In the genomic region with DNA sequence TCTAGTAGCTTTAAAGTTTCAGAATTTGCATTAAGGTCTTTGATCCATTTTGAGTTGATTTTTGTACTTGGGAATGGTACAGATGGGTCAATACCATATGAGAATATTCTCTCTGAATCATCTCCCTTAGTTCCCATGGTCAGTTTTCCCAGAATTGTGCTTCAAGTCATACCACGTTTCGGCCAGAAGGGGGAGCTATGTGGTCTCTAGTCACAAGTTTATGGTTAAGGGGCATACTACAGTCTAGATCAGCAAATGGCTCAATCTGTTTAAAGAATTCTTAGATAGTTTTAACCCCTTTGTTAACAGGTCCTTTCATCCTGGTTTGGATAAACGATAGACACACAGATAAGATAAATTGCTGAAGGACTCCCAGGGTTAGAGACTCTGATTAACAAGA, we compare ENCODE assay signal across 8 mouse cellular contexts.
DNase-seq lines count a peak whose midpoint lies in the region; ATAC-seq lines count a peak whose summit lies in the region.

No protein-coding gene starts in this region.

- peak; percentile 27 for DNase-seq in CD4-positive, CD25-positive, alpha-beta regulatory T cell, adult 2 months (ENCODE audit: low read depth, low spot score)
- peak; percentile 28 to 49 for DNase-seq in layer of hippocampus, postnatal 10 days (ENCODE audit: low spot score in 2 of 2)
- no peak for DNase-seq in layer of hippocampus, postnatal 36 days
- DNase-seq in WW6 (ENCODE audit: low read depth, low spot score), result peak; percentile 34
- peak; percentile 23 for DNase-seq in induced T-regulatory cell, adult 2 months (ENCODE audit: low read depth)
- no peak for DNase-seq in spleen, postnatal 10 days (ENCODE audit: low spot score in 2 of 2)
- DNase-seq in left cerebral cortex, postnatal 25 days (ENCODE audit: low spot score in 2 of 2), result no peak

- ATAC-seq in CD4-positive, CD25-positive, alpha-beta regulatory T cell, adult 4 months, result no peak

- intact Hi-C loops in left cerebral cortex, postnatal 25 days (cut with DNase I), result no loop called here

Comparison
In these comparisons a context has a peak if more than half of its experiments do, and no peak if none do; other contexts are left out.
1. DNase-seq: peak in CD4-positive, CD25-positive, alpha-beta regulatory T cell, adult 2 months (single experiment), layer of hippocampus, postnatal 10 days (2 of 2), WW6 (single experiment) and induced T-regulatory cell, adult 2 months (single experiment); none in layer of hippocampus, postnatal 36 days (0 of 2), spleen, postnatal 10 days (0 of 2) and left cerebral cortex, postnatal 25 days (0 of 2).